Comparison of ENCODE assay signal across 15 mouse cellular contexts in genomic region chr19:27554841-27555240, GRCm38 (mm10).
"Had no signal": no experiment of that assay in that cellular context is flagged by ENCODE, and none has a peak within 500 bp of the region (broad histone marks: within the 10 kb centered on the region; RNA-seq: fewer than 3 reads in every experiment).

No protein-coding gene starts in this region.

- H3K36me3 ChIP-seq: limb, embryonic 15.5 days; liver, embryonic 12.5 days; midbrain, embryonic 10.5 days; midbrain, embryonic 15.5 days; neural tube, embryonic 12.5 days; stomach, embryonic 15.5 days had no signal

- H3K27me3 ChIP-seq: limb, embryonic 15.5 days; liver, embryonic 12.5 days; midbrain, embryonic 15.5 days; neural tube, embryonic 12.5 days; stomach, embryonic 15.5 days had no signal

- H3K4me1 ChIP-seq: limb, embryonic 15.5 days; liver, embryonic 12.5 days; midbrain, embryonic 10.5 days; midbrain, embryonic 15.5 days; neural tube, embryonic 12.5 days; stomach, embryonic 15.5 days had no signal

- ATAC-seq: liver, embryonic 12.5 days; midbrain, embryonic 15.5 days had no signal

- H3K9me3 ChIP-seq: limb, embryonic 15.5 days; liver, embryonic 12.5 days; midbrain, embryonic 10.5 days; midbrain, embryonic 15.5 days; neural tube, embryonic 12.5 days; stomach, embryonic 15.5 days had no signal

- DNase-seq: kidney, adult 18-20 months; kidney, postnatal 10 days; lung, embryonic 14.5 days; lung, postnatal 10 days; lung, postnatal 4 days; retina, postnatal 1 day; thymus, adult 2 months; thymus, postnatal 25 days had no signal

- H3K27ac ChIP-seq: layer of hippocampus, adult 2 months; limb, embryonic 15.5 days; liver, embryonic 12.5 days; midbrain, embryonic 10.5 days; midbrain, embryonic 15.5 days; neural tube, embryonic 12.5 days; stomach, embryonic 15.5 days had no signal

- H3K9ac ChIP-seq: limb, embryonic 15.5 days; liver, embryonic 12.5 days; lung, embryonic 14.5 days; midbrain, embryonic 15.5 days; neural tube, embryonic 12.5 days; stomach, embryonic 15.5 days had no signal

- H3K4me2 ChIP-seq: limb, embryonic 15.5 days; liver, embryonic 12.5 days; lung, embryonic 14.5 days; midbrain, embryonic 15.5 days; neural tube, embryonic 12.5 days; stomach, embryonic 15.5 days had no signal

- H3K4me3 ChIP-seq: layer of hippocampus, adult 2 months; limb, embryonic 15.5 days; liver, embryonic 12.5 days; midbrain, embryonic 10.5 days; midbrain, embryonic 15.5 days; neural tube, embryonic 12.5 days; stomach, embryonic 15.5 days had no signal
